Mouse (Mus musculus) urinary bladder, postnatal 4 days (tissue): ENCODE results near the gene Epb41l5.

ENCODE experiments used
- DNase-seq, 2 experiments: peaks; one replicate each; pipeline ENCODE4 v3.0.0; 2021 to 2022; ENCODE audit warnings: low spot score in 2 of 2

Epb41l5 gene

DNA sequence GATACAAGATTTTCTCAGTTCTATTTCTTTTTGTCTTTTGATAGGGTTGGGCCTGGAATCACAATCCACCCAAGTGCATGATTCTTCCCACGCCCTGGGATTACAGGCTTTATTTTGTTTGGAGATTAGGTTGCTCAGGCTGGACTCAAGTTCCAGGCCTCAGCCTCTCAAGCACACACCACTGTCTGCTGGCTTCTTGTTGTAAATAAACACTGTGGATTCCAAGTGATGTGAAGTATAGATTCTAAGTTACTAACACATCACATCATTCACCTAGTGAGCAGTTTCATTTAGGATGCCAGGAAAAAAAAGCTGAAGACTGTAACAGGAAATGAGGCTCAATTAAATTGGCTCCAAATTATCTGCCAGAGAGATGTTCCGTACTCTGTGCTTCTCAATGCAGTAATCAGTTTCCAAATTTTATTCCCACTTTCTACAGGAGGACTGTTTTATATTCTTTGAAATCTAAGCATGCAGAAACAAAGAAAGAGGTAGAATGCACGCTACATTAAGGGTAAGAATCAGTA lies 51.8 kb downstream of the Epb41l5 start:
- DNase-seq = no peak

DNA sequence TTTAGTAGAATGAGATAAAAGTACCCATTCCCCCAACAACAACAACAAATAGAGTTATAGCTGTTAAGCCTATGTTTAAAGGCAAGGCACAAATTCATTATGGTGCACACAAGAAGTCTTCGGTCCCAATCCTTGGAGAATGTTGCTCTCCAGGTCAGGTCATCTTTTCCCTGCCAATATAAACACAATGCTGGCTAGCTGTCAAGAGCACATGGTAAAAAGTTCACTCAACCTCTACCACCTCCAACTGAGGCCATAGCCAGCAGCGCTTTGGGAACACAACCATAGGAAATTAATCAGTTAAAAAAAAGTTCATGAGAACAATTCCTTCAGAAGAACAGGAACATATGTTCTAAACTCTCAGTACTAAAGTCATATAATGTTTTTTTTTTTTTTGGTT lies 58.8 kb downstream of the Epb41l5 start:
- DNase-seq = no peak

DNA sequence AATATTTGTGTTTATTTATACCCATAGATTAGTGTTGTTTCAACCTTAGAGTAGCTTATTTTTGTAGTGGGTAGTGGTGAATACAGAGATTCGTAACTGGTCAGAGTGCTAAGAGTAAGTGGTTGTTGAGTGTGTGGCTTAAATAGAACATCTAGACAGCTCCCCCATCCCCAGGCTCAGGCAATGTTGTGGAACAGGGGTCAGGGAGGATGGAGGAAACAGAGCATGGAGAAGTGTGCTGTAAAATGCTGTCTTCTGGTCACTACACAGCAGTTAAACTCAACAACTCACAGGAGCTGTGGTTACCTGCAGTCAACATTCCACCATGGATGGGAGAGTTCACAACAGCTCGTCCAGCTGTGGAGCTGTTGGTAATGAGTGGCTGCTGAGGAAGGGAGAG lies 63.8 kb downstream of the Epb41l5 start:
- DNase-seq = no peak

DNA sequence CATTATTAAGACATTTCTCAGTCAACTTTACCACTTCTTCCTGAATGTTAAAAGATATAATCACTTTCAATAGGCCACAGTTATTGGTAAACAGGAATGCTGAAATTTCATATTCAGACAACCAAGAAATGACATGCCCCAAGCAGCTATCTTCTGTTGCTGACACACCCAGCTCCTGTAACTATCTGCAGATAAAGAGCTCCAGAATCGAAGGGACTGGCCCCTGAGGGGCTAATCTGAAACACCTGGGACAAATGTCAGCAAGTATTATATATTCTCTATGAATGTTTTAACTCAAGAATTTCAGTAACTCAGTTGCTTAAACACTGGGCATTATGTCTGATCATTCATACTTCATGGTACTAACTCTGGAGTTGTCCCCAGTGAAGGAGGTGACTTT lies 78.7 kb downstream of the Epb41l5 start:
- DNase-seq = no peak

DNA sequence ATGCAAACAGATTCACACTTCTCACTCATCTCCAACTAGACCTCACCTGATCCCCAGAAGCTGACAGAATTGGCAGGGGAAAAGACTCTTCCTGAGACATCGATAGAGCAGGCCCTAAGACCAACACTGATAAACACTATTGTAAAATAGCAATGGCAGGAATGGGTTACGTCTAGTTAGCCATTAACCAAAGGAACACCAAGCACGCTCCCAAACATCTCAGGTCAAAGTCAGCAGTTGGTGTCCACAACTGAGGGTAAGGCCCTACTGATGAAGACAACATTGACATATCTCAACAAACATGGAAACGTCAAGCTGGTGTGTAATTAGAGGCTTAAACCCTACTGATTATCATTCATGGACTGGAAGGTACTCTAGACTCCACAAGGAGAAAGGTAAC lies 83.3 kb downstream of the Epb41l5 start:
- DNase-seq = no peak

DNA sequence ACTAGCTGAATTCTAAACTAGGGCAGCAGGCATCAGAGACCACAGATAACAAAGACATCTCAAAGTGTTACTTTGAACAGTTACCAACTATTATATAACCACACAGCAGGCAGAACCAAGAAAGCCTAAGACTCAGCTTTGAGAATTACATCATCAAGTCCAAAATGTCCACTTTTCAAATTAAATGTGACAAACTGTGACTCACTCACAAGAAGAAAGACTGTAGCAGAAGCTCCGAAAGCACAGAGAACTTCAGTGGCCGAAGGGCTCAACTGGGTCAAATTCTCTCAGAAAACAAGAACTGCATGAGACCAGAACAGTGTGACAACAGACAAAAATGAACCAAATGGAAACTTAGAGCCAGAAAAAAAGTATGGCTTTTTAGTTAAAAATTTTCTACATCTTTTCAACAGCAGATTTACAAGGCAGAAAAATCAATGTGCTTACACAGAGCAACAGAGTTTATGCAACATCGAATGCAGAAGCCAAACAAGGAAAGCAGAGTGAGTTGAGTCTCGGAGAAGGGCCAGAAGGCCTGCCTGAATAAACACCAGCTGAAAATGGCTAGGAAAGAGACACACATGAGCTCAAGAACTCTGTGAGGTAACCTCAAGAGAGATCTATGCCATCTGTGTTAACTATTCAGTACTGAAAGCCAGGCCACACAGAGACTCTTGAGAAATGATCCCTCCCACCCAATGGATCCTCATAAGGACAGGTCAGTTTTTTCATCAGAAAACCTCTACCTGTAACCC lies 91.0 kb downstream of the Epb41l5 start:
- DNase-seq = no peak

DNA sequence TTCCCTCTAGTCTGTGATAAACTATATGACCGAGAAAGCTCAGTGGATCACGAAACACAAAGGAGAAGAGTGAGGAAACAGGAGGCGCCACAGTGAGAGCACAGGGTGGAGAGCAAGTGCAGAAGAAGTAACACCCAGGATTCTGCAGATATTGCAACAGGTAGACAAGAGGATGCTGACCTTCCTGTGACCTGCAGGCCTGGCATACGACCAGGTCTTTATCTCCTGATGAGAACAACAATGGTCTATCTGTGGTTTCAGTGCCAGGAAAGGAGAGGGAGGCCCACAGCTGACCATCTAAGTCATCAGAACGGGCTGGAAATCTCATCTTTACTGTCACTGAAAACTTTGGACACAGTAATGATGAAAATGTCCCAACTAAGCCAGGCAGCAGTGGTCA lies 93.1 kb downstream of the Epb41l5 start:
- DNase-seq = no peak

DNA sequence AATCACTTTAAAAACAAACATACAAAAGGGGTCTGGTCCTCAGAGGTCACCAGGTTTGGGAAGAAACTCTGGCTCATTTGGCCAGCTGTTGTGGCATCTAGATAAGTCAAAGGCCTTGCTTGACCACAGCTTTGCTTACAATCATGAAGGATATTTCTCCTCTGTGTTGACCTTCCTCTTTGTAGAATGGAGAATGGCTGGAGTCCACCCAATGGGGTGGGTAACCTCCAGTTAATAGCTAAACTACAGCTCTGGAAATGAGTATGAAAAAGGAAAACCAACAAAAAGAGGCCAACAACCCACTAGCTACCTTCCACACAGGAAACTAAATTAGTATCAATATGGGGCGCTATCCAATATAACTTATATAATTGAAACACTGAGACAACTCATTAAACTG lies 97.1 kb downstream of the Epb41l5 start:
- no peak for DNase-seq

DNA sequence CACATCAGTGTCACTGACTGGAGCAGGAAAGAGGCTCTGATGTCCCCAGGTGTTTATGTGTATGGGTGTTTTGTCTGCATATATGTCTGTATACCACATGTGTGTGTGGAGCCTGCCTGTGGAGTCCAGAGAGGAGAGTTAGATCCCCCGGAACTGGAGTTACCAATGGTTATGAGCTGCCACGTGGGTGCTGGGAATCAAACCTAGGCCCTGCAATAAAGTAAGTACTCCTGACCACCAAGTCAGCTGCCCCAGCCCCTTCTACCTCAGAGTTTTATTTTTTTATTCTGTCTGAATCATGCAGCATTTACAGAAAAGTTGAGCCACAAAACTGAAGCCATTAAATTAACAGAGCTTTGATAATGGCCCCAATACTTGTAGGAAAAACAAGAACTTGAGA lies 98.7 kb downstream of the Epb41l5 start:
- no peak for DNase-seq

DNA sequence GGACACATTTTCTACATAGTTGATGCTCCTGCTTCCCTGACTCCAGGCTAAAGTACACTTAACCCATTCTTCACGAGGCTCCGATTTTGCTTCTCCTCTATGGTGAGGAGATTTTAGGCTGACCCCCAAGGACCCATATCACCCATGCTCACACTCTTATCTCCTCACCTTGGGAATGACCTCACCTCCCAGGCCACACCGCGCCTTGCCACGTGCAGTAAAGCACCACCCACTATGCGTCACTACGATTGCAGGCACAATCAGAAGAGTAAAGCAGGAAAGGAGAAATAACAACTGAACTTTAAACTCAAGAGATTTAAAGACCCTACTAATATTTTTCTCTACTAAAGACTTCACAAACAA lies 99.5 kb downstream of the Epb41l5 start:
- no peak for DNase-seq

DNA sequence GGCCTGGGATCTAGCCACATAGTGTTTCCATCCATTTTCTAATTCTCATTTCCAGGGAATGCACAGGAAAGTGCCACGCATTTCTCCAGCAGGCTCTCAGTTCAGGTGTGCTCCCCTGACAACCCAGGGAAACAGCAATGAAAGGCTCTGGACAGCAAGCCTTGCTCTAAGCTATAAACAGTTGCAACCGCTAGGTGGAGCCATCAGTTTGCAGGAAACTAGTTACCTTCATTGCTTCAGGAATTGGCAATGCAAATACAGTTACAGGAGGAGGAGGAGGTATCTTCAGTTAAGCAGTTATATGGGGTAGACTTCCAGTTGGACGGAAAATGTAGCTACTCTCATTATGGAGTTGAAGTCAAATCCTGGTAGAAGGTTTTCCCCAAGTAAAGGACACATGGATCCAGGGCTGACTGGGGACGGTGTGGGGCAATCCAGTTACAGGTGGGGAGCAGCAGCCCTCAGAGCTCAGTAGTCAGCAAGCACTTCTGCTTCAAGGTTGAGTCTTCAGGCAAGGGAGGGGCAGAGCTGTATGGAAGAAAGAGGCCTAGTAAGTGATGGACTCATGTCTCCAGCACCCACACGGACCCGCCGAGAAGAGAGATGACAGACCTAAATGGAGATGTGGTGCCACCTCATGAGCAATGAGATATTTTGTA lies 100.0 kb downstream of the Epb41l5 start:
- DNase-seq = peak; percentile 49 to 81

DNA sequence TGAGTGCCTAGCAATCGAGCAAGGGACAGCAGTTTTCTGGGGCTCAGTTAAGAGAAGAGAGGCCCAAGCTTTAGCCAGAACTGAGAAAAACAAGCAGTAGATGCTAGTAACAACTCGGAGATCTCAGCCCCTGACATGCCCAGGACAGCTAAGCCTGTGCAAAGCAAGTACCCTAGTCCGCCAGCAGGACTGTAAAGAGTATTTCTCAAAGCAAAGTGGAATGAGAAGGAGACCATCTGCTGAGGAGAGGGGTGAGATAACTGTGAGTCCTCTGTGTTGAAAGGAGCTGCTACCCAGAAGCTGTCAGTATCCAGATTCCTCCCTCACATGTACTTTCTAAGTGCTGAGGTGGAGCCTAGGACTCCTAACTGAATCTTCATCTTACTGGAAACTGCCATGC lies 102.3 kb downstream of the Epb41l5 start:
- DNase-seq = peak in 1 of 2 experiments; percentile 12

DNA sequence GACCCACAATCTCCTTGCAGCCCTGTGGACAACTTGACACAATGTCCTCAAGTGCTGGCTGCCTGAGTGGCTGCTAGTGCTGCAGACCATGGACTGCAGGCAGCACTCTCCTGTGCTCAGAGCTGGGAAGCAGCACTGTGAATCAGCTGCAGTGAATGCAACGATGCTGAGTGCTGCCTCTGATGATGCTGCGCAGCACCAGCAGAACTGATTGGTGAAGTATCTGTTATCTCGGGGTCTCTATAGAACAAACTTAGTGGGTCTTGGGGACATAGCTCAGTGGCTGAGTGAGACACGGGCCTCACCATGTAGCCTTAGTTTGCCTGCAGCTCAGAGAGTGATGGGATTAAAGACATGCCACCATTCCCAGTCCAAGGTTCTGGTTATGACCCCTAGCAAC lies 103.1 kb downstream of the Epb41l5 start:
- peak in 1 of 2 experiments; percentile 14 for DNase-seq

DNA sequence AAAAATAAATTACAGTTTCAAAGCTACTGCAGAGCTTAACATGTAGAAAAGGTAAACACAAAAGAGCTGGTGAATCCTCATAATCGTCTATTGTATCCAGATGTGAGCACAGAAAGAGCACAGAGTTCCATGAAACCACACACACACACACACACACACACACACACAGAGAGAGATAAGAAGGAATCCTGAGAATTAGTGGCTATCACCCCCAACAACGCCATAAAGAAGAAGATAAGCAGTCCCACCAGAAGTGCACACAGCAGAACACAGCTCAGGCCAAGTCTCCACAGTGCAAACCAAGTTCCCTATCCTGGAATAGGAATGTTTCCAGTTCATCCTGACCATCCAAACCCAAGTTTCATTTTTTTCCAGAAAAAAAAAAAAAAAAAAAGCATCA lies 103.6 kb downstream of the Epb41l5 start:
- DNase-seq = no peak

DNA sequence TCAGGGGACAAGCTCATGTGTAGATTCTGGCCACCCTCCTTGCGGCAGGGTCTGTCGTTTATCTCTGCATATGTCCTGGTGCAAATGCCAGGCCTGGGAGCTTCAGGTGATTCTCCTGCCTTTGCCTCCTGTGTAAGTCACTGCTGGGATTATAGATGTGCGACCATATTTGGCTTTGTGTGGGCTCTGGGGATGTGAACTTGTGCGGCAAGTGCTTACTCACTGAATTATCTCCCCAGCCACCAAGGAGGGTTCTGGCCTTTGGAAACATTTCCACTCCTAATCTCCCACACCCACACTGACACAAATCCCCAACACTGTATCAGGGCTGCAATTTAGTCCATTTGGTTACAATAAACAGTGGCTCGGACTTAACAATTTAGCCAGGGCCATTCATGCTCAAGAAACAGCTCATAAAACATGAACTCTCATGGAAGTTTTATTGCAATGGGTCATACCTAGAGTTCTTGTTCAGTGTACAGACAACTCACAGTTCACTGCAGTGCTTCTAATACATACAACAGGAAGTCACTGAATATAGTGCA lies 104.1 kb downstream of the Epb41l5 start:
- DNase-seq = peak in 1 of 2 experiments; percentile 15

DNA sequence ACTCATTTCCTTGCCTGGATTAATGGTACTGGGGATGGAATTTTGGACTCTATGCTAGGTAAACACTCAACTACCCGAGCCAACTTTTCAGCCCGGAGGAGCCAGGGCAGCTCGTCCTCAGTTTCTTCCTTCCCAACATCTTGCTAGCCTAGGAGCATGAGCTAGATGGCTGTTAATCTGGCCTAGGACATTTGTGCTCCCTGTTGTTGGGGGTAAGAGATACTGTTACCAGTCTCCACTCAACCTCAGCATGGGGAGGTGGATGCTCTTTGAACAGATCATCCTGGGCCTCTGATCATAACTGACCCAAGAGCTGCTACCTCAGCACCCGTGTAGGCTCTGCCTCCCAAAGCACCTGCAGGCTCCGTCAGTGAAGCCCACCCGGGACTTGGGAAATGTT lies 105.5 kb downstream of the Epb41l5 start:
- DNase-seq = no peak

DNA sequence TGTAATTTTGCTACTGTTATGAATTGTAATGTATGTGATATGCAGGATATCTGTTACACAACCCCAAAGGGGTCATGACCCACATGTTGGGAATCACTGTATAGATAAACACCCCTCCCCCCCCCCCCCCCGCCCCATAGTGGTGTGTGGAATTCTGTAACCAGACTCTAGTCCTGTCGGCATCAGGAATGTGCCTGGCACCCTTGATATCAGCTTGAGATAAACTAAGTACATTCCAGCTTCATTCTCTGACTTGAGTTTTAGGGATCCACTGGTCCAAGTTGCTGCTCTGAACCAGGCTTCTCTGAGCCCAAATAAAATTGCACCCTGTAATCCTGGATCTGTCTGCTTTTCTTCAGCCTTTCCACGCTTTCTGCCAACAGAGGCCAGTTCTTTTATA lies 107.2 kb downstream of the Epb41l5 start:
- no peak for DNase-seq

DNA sequence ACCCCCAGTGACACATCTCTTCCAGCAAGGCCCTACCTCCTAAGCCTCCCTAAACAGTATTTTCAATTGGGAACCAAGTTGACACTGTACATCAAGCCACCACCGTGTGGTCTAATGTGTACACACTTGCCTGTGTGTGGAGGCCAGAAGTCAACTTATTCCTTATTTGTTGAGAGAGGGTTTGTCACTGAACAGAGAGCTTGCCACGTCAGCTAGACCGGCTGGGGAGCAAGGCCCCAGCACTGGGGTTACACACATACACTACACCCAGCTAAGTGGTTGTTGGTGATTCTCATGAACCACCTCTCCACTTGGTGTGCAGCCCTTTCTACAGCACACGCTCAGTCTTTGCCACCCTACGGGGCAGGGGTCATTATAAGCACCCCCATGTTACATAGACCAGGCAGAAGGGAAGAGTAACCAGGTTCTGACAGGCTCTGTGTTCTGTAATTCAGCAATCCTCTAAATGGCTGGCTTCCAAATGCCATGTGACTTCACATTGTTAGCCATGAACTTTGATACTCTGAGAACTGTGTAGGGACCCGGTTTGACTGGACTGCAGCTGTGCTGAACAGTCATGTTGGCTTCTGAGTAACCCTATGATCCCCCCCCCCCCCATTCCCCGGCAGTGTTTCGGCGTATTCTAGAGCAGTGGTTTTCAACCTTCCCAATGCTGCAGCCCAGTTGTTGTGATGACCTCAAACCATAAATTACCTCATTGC lies 107.8 kb downstream of the Epb41l5 start:
- no peak for DNase-seq

DNA sequence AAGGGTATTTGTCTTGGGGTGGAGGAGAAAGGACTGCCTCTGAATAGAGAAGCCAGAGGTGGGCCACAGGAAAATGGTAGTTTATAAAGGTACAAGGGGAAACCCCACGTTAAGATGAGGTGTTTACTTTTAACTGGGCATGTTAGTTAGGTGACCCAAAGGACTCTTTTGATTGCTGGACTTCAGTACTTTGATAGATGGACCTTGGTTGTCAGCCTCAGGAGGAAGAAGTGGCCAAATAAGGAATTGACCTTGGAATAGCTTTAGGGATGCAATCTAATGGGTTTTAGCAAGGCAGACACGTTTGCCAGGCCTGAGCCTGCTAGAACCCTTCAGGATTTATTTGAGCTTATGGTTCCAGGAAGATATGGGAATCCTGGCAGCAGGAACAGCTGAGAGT lies 109.5 kb downstream of the Epb41l5 start:
- DNase-seq = no peak

DNA sequence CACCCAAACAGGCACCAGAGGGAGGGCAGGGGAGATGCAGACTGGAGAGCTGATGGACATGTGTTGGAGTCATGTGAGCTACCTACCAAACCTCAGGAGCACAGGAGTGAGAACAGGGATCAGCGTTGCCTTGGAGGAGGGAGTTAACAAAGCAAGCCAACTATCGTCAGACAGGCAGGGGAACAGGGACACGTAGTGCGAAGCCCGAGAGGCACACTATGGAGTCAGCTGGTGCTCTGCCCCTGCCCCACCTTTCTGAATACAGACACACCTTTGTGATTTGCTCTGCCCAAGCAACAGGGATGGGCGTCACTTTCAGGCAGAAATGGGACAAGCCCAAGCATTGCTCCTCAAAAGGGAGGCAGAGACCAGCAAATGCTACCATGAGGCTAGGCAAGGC lies 111.1 kb downstream of the Epb41l5 start:
- DNase-seq = no peak

DNA sequence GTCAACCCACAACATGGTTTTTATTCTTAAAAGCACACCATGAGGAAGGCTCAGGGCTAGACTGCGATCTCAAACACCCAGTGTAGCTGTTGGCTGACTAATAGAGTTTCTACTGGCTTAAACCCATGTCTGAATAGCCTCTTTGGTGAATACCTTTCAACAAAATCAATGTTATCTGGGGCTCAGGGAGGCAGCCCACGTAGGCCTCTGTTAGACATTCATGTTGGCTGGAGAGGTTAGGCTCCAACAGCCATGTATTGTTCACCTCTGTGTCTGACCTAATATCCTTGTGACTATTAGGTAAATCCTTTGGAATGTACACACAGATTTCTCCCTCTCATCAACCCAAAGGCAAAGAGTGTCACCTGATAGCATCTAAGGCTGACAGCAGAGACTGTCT lies 112.7 kb downstream of the Epb41l5 start:
- no peak for DNase-seq

DNA sequence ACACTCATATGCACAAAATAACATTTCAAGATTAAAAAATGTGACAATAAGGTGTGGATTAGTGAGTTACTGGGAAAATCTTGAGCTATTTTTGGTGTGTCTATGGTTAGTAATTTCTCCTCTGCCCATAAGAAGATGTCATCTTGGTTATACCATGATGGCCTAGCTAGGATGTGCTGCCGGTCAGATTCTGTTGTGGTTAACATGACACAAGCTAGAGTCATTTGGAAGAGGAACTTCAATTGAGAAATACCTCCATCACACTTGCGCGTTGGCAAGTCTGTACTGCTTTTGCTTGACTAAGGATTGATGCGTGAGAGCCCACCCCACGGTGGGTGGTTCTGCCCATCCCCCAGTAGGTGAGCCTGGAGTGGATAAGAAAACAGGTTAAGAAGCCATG lies 114.5 kb downstream of the Epb41l5 start:
- no peak for DNase-seq
